Mouse (Mus musculus): ENCODE measurements around the gene Sirt7.
"Not testable (repeated sequence)": the region's sequence is repeated elsewhere in the genome, so short reads cannot be mapped to it uniquely, and the experiment has no call there.

The Sirt7 gene

DNA sequence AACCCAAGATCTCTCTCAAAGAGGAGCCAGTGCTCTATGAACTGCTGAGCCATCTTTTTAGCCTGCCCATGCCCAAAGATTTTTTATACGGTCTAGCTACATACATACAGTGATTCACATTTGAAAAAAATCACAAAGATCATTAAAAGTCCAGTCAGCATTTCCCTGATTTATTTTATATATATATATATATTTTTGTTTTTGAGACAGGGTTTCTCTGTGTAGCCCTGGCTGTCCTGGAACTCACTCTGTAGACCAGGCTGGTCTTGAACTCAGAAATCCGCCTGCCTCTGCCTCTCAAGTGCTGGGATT is 42.1 kb downstream of the Sirt7 start:
- DNase-seq (ENCODE audit: low read depth, low spot score), result not testable (repeated sequence)

DNA sequence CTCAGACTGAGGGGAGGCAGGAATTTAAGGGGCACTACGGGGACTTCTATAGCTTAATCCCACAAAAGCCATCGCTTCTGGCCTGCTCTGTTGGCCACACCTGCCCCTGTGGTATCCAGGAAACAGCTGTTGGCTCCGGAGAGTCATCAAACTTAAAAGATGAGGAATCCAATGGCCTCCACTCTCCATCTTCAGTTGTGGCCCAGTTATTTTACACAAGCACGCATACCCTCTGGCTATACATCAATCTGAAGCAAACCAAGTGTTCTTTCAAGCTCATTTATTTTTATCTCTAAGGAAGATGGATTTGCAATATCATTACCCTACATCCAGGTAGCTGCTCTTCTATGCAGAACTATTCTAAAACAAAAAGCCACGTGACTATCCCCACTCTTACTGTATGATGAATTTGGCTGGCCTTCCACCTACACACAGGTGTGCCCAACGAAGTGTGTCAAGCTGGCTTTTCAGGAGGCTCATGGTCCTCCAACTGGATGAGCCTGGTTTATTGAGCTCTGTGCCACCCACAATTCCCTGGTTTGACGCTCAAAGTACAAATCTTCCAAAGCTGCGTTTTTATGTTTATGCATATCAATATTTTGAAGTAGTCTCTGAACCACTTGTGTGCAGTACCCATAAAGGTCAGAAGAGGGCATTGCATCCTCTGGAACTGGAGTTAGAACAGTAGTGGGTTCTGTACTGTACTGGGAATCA is 42.6 kb downstream of the Sirt7 start:
- peak; percentile 83 for DNase-seq (ENCODE audit: low read depth, low spot score)

DNA sequence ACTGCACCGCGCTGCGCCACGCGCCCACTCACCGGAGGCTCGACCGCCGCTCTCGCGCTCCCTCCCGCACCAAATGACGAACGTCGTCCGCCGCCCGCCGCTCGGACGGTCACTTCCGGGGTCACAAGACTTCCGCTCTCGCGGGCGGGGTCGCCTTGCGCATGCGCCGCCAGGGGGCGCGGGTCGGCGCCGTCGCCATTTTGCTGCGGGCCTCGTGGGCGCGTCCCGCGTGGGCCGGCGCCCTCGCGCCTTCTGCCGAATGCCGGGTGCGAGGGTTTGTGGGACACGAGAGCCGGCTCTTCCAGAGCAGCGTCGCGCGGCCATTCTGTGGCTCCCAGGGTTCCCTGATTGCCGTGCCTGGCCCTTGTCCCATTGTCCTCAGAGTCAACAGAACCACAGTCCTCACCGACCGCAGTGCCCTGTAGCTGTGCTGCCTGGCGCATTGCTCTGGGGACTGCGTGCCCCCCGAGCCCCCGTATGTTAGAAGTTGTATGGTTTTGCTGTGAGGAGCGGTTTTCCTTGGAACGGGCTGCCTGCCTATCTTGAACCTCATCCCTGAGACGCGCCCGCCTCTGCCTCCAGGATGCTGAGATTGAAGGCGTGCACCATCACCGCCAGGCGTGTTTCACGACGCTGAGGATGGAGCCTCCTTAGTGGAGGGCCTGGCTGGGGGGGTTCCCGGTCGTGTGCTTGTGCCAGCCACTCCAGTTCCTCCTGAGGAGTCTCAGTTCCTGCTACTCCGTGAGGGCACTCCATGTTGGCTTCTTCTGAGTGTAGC is 43.4 kb downstream of the Sirt7 start, which contains the start of gene Arhgdia:
Gene Arhgdia, minus strand, starts transcription at position 135 of the 778 bp plus-strand sequence.
- DNase-seq (ENCODE audit: low read depth, low spot score), result peak; percentile 94

DNA sequence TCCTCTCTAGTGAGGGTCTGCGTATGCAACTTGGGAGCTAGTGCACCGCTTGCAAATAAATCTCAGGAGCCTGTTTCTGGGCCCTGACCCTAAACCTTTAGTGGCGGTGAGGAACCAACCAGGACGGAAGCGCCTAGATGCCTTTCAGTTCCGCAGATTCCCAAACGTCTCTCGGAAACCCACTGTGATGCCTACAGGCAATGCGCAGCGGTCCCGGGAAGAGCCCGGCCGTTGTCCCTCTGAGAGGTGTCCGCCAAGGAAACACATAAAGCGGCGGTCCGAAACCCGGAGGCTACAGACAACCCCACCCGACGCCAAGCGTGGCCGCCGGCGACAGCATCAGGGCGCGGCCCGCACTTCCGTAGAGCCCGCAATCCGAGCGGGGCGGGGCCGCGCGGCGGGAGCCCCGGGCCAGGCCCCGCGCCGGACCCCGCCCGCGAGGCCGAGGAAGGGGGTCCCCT is 44.1 kb downstream of the Sirt7 start:
- peak; percentile 68 for DNase-seq (ENCODE audit: low read depth, low spot score)

DNA sequence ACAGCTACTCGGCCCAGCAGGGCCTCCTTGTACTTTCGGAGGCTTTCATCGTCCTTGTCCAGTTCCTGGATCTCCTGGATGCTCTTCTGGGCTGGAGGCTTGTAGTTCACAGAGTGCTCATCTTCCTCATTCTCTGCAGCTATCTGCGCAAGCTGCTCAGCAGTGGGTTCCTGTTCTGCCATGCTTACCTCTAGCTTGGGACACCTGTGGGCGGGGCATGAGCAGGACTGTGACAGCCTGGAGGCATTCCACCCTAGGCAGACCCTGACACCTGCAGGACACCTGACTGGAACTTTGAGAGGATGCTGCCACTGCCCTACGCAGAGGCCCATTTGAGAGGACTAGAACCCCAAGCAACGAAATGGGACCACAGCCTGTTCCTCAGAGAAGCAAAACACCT is 44.9 kb downstream of the Sirt7 start:
- peak; percentile 44 for DNase-seq (ENCODE audit: low read depth, low spot score)

DNA sequence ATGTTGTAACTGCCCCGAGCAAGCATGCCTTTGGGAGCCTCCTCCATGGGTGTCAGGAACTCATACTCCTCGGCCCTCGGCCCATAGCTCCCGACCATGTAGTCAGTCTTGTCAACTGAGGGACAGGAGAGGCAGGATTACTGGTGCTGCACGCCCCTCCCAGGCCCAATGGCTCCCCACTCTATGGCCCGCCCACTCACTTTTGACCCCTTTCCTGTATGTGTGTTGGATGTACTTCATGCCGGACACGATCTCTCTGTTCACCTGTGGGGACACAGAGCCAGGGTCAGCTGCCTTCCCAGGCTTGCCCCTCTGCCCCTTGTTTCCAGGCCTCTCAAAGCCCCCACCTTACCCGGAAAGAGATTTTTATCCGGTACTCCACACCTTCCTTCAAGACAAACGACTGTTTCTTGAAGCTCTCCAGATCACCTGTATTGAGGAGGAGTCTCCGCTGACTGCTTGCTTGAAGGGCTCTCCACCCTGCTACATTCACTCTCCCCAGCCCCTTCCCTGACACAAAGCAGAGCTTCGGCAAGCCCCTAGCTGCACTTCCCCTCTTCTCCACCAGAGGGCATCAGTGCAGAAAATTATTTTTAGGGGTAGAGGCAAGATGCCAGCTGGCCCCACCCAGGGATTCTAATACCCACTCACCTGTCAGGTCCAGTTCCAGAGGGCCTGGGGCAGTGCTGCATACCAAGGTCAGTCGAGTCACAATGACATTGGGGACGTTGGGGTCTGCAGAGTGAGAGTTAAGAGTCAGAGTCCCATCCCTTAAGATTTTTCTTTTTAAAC is 45.5 kb downstream of the Sirt7 start:
- peak; percentile 85 for DNase-seq (ENCODE audit: low read depth, low spot score)

DNA sequence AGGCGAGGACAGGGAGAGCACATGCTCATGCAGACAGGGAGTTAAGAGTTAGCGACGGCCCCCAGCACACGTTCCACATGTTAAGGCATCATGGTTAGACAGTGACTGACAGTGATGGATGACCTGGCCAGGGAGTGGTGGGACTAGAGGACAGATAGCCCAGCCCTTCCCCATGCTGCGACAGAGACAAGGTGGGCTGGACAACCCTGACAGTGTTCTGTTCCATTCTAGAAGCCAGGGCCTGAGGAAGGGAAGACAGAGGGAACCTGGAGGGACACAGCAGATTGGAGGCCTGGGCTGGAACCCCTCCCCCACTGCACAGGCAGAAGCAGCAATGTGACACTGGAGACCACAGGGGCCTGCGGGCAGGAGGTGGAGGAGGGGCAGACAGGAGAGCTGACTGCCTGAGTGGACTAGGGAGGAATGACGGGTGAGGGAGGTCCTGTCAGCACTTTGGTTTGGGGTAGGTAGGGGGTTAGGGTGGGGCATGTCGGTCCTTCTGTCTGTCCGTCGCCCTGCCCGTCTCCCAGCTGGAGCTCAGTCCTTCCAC is 46.3 kb downstream of the Sirt7 start:
- no peak for DNase-seq (ENCODE audit: low read depth, low spot score)

DNA sequence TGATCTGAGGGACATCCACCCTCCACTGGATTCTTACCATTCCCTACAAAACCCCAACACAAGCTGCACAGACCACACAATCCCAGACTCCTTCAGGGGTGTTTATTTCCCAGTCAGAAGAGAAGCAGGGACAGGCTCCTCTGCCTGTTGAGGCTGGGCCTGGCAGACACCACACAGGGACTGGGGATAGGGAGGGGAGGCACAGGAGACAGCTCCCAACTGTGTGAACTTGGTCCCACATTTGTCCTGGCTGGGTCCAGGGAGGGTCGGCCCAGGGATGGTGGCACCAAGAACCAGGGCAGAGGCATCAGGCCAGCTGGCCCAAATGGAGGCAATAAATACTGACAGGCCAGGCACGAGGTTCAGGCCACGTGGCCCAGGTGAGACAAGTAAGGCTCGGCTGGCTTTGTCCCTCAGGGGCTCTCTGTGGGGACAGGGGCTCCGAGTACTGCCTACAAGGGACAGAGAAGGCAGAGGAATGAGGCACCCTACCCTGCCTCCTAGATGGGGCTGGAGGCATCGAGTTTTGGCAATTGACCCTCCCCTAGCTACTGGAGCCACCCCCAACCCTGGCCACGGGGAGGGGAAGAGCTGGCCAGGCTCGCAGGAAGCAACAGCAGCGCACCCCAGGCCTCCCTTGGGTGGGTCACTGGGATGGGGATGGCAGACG is 46.9 kb downstream of the Sirt7 start:
- no peak for DNase-seq (ENCODE audit: low read depth, low spot score)

DNA sequence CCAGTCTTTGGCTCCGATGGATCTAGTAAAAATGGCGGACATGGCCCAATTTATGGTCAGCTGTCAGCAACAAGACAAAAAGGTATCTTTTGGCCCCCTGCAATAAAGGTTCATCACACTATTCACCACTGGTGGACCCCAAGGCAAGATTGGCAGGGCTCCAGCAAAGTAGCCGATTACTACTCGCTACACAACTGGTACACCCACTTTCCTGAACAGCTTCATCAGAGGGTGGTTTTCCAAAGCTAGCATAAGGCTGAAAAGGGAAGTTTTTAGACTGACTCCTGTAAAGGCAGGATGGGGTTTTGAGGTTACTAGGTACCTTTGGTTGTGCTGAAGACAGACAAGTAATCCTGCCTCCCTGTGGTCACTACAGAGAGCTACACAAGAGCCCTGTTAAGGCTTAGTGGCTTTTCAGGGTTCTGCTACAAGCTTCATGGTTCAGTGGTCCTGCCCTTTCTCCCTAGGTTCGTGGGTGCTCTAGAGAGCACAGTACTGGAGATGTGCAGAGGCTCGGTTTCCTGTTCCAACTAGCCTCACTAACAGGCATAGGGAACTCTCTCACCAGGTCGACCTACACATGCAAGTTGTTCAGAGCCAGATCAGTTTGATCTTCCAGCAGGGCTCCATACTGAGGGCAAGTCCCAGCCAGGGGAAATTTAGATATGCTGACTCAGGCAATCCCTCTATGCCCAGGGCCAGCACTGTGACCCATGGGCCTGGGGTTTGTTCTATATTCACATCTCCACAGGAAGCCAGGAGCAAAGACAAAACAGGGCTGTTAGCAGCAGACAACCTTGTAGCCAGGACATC is 47.6 kb downstream of the Sirt7 start:
- DNase-seq (ENCODE audit: low read depth, low spot score), result peak; percentile 63

DNA sequence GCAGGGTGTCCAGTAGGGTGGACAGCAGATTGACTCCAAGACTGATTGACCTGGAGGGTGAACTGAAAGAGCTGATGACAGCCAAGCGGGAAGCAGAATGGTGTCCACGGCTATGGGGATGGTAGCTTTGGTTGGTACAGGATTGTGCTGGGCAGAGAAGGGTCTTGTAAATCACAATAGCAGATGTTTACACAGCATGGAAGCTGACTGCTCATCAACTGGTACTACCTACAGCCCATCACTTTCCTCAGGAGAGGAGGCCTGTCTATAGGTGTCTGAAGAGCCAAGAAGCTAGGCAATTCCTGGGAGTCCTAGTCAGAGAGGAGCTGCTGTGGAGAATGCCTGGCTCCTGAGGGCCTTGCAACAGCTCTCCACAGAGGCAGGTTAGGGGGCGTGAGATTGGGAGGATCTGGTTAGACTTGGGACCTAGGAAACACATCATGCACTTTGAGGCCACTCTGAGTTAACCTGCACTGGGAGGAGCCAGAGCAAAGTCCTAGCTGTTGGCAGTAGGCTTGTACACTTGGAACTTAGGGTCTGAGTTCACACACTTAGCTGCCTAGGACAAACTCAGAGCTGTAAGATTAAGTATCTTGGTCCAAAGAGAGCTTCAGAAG is 48.6 kb downstream of the Sirt7 start:
- DNase-seq (ENCODE audit: low read depth, low spot score), result no peak

DNA sequence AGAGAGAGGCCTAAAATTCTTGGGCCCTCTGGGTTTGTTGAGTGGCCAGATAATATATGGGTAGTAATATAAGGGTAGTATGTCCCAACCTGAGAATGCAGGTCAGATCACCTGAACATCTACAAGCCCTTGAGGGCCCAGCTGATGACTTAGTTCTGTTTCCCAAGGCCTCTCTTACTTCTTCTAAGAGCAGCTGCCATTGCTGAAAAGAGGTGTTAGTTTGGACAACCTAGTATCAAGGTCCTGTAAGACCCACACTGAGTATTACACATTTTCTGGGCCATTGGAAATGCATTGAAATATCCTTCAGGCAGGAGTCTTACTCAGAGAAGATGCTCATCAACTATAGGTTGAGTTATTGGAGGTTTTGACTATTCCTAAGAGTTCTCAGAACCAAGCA is 49.1 kb downstream of the Sirt7 start:
- no peak for DNase-seq (ENCODE audit: low read depth, low spot score)

DNA sequence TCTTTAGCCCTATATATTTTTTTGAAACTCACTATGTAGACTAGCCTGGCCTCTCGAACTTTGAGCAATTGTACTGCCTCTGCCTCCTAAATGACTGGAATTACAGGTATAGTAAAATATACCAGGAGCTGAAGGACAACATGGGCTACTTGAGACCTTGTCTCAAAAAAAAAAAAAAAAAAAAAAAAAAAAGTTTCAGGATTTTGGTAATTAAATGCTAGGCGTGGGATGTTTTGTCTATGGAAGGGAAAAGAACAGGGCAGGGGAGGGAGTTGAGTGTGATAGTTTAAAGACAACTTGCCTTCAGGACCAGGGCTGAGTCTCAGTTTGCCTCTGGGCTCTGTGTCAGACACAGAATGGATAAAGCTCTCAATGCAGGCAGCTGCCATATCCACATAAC is 50.0 kb downstream of the Sirt7 start:
- no peak for DNase-seq (ENCODE audit: low read depth, low spot score)

DNA sequence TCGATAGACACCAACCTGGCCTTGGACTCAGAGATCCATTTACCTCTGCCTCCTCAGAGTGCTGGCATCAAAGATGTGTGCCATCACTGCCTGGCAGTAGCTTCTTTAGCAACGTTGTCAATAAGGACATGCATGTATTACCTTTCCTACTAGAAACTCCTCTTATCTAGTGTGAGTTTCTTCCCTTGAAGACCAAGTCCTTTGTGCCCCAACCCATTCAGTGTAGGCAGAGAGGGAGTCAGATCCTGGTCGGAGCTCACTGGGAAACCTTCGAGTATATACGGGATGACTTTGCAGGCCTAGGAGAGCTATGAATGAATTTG is 50.8 kb downstream of the Sirt7 start:
- peak; percentile 39 for DNase-seq (ENCODE audit: low read depth, low spot score)

DNA sequence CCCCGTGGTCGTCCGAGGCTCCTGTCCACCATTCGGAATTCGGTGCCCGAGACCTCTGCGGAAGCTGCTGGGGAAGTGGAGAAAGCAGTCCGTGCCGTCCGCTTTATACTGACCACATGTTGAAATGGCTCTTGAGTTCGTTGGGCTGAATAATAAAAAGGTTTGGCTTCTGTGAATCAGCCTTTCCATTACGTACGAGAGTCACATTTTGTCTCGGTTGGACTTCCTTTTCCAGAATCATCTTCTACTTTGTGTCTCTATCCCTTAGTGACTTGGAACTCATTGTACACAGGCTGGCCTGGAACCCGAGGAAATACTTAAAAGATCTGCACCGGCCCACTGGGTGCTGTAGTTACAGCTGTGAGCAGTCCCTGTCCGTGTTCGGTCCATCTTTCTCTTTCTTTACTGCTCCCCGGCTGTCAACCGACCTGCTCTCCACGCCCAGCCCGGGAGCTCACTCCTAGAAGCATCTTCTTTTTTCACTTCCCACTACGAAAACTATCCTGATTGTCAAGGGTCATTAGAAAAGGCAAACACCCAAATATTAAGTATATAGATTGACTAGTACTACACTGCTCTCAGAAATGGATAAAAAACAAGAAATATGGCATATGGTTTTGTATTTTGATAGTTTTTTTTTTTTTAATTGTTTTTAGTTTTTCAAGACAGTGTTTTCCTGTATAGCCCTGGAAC is 51.3 kb downstream of the Sirt7 start:
- peak; percentile 84 for DNase-seq (ENCODE audit: low read depth, low spot score)

DNA sequence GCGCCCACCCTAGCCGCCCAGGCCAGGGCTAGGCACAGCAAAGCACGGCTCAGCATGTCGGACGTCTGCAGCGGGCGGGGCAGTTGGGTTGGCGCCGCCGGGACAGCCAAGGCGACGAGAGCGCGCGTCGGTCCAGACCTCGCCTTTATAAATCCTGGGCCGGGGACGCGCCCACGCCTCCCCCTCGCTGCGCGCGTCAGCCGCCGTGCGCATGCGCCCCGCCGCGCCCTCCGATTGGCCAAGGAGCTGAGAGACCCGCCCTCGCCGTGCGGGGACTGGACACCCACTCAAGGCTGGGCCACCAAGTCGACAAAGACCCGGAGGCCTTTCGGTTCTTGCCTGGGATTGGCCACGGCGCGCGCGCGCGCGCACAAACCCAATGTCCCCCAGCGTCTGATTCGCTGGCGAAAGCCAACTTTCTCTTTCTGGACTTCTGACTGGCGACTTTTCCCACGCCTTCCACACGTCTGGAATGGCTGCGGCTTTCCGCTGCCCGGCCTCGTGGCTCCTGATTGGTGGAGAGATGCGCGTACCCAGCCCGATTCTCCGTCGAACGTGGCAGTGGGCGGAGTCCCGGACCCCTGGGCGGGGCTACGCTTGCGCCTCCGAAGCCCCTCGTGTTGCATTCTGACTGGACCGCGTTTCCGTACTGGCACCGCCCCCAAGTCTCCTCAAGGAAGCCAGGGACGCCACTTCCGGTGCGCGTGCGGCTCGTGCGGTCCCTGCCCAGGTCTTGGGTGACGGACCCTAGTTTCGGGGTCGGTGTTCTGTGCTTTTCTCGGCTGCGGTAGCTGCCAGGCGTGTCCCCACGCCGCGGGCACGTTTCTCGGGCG is 52.1 kb downstream of the Sirt7 start, which contains the start of gene P4hb:
Gene P4hb, minus strand, starts transcription at position 502 of the 833 bp plus-strand sequence.
- DNase-seq (ENCODE audit: low read depth, low spot score), result peak; percentile 98

DNA sequence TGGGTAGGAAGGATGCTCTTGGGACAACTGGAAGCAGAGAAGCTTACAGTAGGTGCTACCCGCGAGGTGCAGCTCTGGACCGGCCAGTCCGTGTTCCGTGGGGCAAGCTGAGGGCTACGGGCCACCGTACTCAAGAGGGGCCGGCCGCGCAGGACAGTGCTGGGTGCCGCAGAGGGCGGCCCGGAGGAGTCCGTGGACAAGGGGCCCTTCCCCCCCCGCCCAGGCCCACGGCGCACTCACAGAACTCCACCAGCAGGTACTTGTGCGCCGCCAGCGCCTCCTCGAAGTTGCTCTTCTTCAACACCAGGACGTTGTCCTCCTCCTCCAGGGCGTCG is 52.7 kb downstream of the Sirt7 start:
- no peak for DNase-seq (ENCODE audit: low read depth, low spot score)

DNA sequence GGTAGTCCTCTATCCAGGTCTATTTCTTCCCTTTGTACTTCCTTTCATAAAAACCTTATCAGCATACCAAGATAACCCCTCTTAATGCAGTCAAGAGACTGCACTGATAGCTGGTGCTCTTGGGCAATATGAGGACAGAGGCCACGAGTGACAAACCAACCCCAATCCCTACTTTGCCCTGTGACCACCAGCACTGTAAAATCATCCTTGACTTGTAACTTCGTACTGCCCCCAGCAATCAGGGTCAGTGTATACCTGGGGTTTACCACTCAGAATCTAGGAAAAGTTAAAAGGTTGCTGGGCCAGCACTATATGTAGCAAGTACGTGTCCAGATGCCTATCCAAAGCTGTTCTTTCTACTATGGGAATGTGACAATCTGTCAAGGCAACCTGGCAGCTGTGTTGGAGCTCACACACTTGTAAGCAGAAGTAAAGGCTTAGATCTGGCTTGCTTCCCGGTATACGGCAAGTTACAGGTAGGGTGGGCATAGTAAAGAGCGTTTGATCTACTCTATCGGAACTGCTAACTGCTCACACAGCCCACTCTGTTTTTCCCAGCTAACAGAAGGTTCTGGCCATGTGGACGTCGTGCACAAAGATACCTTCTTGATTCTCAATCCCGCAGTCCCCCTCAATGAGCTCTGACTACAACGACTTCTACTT is 53.2 kb downstream of the Sirt7 start:
- no peak for DNase-seq (ENCODE audit: low read depth, low spot score)

DNA sequence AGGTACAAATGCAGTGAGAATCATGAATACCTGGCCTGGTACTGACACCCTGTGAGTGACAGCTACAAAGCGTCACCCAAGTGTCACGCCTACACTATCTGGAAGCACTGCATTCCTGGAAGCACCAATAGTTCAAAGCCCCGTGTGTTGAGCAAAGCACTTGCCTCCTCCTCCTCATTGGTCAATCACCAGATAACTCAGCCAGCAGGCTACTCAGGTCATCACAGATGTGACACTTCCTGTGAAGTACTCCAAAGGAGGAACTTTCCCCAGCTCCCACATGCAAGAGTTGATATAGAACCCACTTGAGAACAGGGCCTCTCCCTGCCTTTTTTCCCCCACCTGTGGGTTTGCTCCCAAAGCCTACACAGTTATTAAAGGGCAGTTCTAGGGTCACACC is 53.9 kb downstream of the Sirt7 start:
- DNase-seq (ENCODE audit: low read depth, low spot score), result no peak

Data from CD4-positive, CD25-positive, alpha-beta regulatory T cell, adult 2 months (primary cell).